Mouse (Mus musculus): Measurements from ENCODE around the gene Rpf2. TPM values are rescaled to one million over a fixed set of nuclear protein-coding genes. Genes with fewer than 3 reads are reported as not detected.

Gene Rpf2
- polyA plus RNA-seq, 1 experiment from 2014 or later = 36.6 TPM

DNA sequence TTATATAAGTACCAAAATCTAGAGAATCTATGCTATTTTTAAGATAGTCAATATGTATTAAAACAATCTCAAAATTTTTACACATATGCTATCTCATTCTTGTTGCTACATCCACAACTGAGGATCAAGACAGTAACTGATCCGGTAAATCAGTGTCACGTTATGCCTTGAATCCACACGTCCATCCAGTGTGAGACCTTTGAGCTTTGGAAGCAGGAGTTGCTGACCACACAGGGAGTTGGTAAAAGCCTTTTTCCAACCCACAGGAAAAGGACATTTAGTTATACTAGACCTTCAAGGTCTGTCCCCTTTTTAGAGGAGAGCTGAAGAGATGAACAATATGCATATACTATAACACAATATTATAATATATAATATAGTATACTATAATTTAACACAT is 13.6 kb downstream of the Rpf2 start:
- Histone ChIP-seq H3K27ac (ENCODE audit: low read depth, low read length) (peak overlapping the region; percentile 21; the same call in 1 of the 2 replicates), H3K4me3 (ENCODE audit: low read depth, low read length) (no peak overlapping the region), H3K9me3 (ENCODE audit: control insufficient read depth) (no peaks in the 10 kb centered on the region), H3K27me3 (replicated peaks; ENCODE audit: control insufficient read depth, insufficient read depth, low read length) (no peaks in the 10 kb centered on the region), H3K9ac (ENCODE audit: low read depth, low read length) (no peak overlapping the region), H3K4me2 (replicated peaks; ENCODE audit: low read depth) (no peak overlapping the region), H3K36me3 (ENCODE audit: control insufficient read depth, insufficient read depth) (peaks cover 46% of the 10 kb centered on the region), H3K4me1 (replicated peaks; ENCODE audit: control insufficient read depth, insufficient read depth, low read length) (no peaks in the 10 kb centered on the region)
- no peak for ATAC-seq
- 58% methylated on average over 3 of the region's 3 CpGs for WGBS
- no peak for TF ChIP-seq CTCF (IDR thresholded peaks at IDR 0.05; ENCODE audit: low read depth)

DNA sequence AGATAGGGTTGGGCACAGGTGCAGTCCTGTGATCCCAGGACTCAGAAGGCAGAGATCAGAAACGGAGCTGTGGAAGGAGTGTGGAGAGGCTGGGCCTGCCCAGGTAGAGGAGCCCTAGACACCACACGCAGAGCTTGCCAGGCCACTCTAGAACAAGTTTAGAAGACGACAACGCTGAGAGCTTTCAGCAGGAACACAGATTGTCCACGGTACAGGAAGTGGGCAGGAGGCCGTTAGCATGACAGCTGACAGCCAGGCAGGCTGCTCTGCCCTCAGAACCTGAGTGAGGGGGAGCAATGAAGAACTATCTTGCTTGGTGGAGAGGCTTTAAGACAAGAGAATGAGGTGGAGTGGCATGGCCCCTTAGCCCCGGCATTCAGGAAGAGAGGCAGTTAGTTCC is 14.4 kb downstream of the Rpf2 start:
- peaks cover 47% of the 10 kb centered on the region for H3K36me3 ChIP-seq (ENCODE audit: control insufficient read depth, insufficient read depth)
- H3K27ac ChIP-seq (ENCODE audit: low read depth, low read length) = 0 out of 2 replicates have a peak overlapping the region, but pooled peaks have one; percentile 15
- 82% methylated on average over 7 of the region's 7 CpGs for WGBS
- no peak overlapping the region for H3K4me3 ChIP-seq (ENCODE audit: low read depth, low read length)
- no peak for TF ChIP-seq CTCF (IDR thresholded peaks at IDR 0.05; ENCODE audit: low read depth)
- no peaks in the 10 kb centered on the region for H3K9me3 ChIP-seq (ENCODE audit: control insufficient read depth)
- H3K4me1 ChIP-seq (replicated peaks; ENCODE audit: control insufficient read depth, insufficient read depth, low read length) = no peaks in the 10 kb centered on the region
- H3K27me3 ChIP-seq (replicated peaks; ENCODE audit: control insufficient read depth, insufficient read depth, low read length) = no peaks in the 10 kb centered on the region
- H3K4me2 ChIP-seq (replicated peaks; ENCODE audit: low read depth) = no peak overlapping the region
- no peak for ATAC-seq
- no peak overlapping the region for H3K9ac ChIP-seq (ENCODE audit: low read depth, low read length)

DNA sequence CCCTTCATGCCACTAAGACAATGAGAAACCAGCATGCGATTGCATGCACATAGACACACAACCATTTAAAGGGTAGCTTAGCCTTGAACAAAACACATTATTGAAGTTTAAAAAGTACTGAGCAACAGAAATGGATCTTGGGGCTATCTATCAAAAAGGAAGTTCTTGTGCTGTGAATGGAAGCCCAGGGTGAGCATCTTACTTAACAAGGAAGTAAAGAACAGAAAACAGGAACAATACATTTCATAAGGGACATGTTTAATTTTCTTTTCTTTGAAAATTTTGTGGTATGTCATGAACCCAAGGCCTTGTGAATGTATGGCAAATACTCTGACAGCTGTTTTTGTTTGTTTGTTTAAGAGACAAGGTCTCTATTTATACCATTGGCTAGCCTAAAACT is 17.1 kb downstream of the Rpf2 start:
- ATAC-seq = no peak
- Histone ChIP-seq H3K27ac (ENCODE audit: low read depth, low read length) (no peak overlapping the region), H3K27me3 (replicated peaks; ENCODE audit: control insufficient read depth, insufficient read depth, low read length) (no peaks in the 10 kb centered on the region), H3K9me3 (ENCODE audit: control insufficient read depth) (no peaks in the 10 kb centered on the region), H3K36me3 (ENCODE audit: control insufficient read depth, insufficient read depth) (peaks cover 47% of the 10 kb centered on the region), H3K4me3 (ENCODE audit: low read depth, low read length) (no peak overlapping the region), H3K9ac (ENCODE audit: low read depth, low read length) (no peak overlapping the region), H3K4me1 (replicated peaks; ENCODE audit: control insufficient read depth, insufficient read depth, low read length) (no peaks in the 10 kb centered on the region), H3K4me2 (replicated peaks; ENCODE audit: low read depth) (no peak overlapping the region)
- WGBS = 93% methylated on average over 1 of the region's 1 CpGs
- TF ChIP-seq CTCF (IDR thresholded peaks at IDR 0.05; ENCODE audit: low read depth) = no peak

DNA sequence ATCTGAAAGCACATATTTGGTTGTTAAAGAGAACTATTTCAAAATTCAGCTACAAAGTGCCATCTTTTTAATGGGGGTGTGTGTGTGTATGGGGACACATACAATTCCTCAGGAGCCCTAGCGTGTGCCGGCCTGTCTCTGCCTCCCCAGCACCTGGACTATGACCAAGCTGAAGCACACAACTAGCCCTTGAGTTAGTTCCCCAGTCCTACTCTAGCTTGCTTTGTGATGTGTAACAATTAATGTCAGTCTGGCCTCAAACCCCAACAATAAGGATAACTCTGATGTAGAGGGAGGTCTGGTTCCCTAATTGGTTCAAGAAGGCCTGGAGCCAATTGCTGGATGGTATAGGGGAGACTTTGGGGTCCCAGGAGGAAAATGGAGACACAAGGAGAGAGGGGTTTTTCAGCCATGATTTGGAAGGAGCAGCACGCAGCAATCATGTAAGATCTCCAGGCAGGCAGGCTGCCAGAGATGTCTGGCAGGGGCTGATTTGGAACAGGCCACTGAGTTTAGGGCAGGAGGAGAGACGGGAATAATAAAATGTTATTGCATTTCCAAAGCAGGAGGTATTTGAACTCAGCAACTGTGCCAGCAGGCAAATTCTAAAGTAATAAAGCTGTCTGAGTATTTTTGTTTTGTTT is 19.1 kb downstream of the Rpf2 start:
- Histone ChIP-seq H3K36me3 (ENCODE audit: control insufficient read depth, insufficient read depth) (peaks cover 54% of the 10 kb centered on the region), H3K9ac (ENCODE audit: low read depth, low read length) (no peak overlapping the region), H3K4me1 (replicated peaks; ENCODE audit: control insufficient read depth, insufficient read depth, low read length) (no peaks in the 10 kb centered on the region), H3K27ac (ENCODE audit: low read depth, low read length) (no peak overlapping the region), H3K4me2 (replicated peaks; ENCODE audit: low read depth) (no peak overlapping the region), H3K27me3 (replicated peaks; ENCODE audit: control insufficient read depth, insufficient read depth, low read length) (no peaks in the 10 kb centered on the region), H3K9me3 (ENCODE audit: control insufficient read depth) (no peaks in the 10 kb centered on the region), H3K4me3 (ENCODE audit: low read depth, low read length) (no peak overlapping the region)
- no peak for TF ChIP-seq CTCF (IDR thresholded peaks at IDR 0.05; ENCODE audit: low read depth)
- 83% methylated on average over 4 of the region's 4 CpGs for WGBS
- no peak for ATAC-seq

DNA sequence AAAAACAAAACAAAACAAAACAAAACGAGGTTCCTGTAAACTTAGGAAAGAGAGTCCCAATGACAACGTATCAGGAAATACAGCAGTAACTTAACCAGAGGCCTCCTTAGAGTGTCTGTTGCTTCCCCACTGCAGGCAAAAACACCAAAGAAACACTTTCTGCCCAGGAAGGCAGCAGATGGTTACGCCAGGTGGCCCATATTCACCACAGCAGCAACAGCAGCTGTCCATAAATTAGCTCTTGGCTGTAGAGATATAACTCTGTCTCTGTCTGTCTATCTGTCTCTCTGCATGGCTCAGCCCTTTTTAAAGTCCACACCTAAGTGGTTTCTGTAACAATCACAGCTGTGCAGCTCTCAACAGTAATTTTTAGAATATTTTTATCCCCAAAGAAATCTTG is 28.0 kb downstream of the Rpf2 start:
- no peak overlapping the region for H3K9ac ChIP-seq (ENCODE audit: low read depth, low read length)
- no peaks in the 10 kb centered on the region for H3K9me3 ChIP-seq (ENCODE audit: control insufficient read depth)
- peaks cover 19% of the 10 kb centered on the region for H3K36me3 ChIP-seq (ENCODE audit: control insufficient read depth, insufficient read depth)
- H3K27ac ChIP-seq (ENCODE audit: low read depth, low read length) = no peak overlapping the region
- WGBS = 76% methylated on average over 3 of the region's 3 CpGs
- H3K27me3 ChIP-seq (replicated peaks; ENCODE audit: control insufficient read depth, insufficient read depth, low read length) = no peaks in the 10 kb centered on the region
- ATAC-seq = no peak
- no peaks in the 10 kb centered on the region for H3K4me1 ChIP-seq (replicated peaks; ENCODE audit: control insufficient read depth, insufficient read depth, low read length)
- H3K4me3 ChIP-seq (ENCODE audit: low read depth, low read length) = no peak overlapping the region
- H3K4me2 ChIP-seq (replicated peaks; ENCODE audit: low read depth) = no peak overlapping the region
- no peak for TF ChIP-seq CTCF (IDR thresholded peaks at IDR 0.05; ENCODE audit: low read depth)

DNA sequence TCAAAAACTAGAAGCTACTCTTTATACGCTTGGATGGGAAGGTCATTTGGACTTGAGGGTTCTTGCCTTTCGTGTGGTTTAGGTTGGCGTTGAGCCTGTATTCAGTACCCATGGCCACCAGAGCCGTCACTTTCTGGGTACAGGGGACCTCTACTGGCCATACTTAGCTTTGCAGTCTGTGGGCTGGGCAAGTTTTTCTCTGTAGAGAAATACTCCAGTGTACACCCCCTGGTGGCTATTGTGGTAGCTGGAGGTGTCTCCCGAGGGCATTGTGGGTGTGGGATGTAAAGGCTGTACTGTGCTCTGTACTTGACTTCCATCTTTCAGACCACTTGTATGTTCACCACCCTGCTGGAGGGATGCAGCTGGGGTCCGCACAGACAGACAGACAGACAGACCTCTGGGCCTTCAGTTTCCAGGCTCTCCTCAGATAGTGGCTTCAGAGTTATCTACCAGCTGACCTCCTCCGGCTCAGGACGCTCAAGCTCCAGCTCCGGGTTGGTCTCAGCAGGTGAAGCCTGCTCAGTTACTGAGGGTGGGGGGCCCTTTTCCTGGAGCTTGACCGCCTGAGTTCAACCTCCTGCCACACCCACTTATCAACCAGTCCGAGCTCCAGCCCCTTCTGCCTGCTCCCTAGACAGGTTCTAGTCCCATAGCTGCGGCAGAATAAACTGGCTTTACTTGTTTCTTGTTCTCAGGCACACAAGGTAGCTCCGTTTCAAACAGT is 34.2 kb downstream of the Rpf2 start:
- Histone ChIP-seq H3K9ac (ENCODE audit: low read depth, low read length) (no peak overlapping the region), H3K9me3 (ENCODE audit: control insufficient read depth) (no peaks in the 10 kb centered on the region), H3K4me2 (replicated peaks; ENCODE audit: low read depth) (peak overlapping the region; percentile 44), H3K36me3 (ENCODE audit: control insufficient read depth, insufficient read depth) (no peaks in the 10 kb centered on the region), H3K4me3 (ENCODE audit: low read depth, low read length) (no peak overlapping the region), H3K27ac (ENCODE audit: low read depth, low read length) (no peak overlapping the region), H3K27me3 (replicated peaks; ENCODE audit: control insufficient read depth, insufficient read depth, low read length) (no peaks in the 10 kb centered on the region), H3K4me1 (replicated peaks; ENCODE audit: control insufficient read depth, insufficient read depth, low read length) (no peaks in the 10 kb centered on the region)
- 25% methylated on average over 13 of the region's 13 CpGs for WGBS
- peak; percentile 87 for ATAC-seq
- peak; percentile 98 for TF ChIP-seq CTCF (IDR thresholded peaks at IDR 0.05; ENCODE audit: low read depth)
